Mouse (Mus musculus) common myeloid progenitor, adult 5-6 weeks (primary cell): ENCODE data around the gene Snx3. TPM values are rescaled to one million over a fixed set of nuclear protein-coding genes. Genes with fewer than 3 reads are reported as not detected.
A peak's percentile ranks its signal among the peaks of the same experiment; 100 is the strongest.

Experiments
- ATAC-seq: replicated peaks from 2 replicates; pipeline ENCODE4 v1.8.0; 2016; ENCODE audit warnings: low read depth, mild to moderate bottlenecking, moderate TSS enrichment, inconsistent platforms; ENCODE audit not compliant: poor library complexity, severe bottlenecking
- total RNA-seq: library from RNA; stranded (forward); fragments of 200-1000, 187-1606 nt; gene quantifications from 2 replicates; pipeline ENCODE4 v1.2.3, GENCODE M21; 2017

Gene Snx3
- total RNA-seq, 1 experiment from 2014 or later, result 119 TPM

DNA sequence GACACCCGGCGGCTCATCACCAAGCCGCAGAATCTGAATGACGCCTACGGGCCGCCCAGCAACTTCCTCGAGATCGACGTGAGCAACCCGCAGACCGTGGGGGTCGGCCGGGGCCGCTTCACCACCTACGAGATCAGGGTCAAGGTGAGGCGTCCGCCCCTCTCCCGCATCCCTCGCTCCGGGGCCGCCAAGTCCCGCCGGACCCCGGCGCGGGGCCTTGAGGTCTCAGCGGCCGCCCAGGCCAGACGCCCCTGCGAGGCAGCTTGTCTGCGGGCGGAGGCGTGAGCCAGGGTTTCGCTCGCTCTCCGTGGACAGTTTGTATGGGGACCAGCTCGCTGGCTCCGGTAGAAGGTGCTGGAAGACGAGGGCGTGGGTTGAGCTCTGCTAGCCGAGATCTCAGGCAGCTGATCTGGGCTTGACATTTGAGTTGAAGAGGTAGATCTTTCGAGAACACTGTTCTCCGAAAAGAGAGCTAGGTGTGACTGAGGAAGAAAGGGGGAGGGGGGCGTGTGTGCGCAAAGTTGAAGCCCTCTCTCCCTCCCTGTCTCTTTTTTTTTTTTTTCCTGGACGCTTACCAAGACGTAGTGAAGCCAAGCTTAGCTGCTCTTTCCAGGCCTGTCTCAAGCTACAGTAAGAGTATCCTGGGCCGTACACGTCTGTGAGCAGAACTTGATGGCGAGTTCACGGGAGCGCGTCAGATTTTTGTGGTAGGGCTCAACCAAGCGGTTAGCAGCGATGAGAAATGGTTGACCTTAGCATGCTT is 700 bp downstream of the Snx3 start:
- peak; percentile 28 for ATAC-seq

DNA sequence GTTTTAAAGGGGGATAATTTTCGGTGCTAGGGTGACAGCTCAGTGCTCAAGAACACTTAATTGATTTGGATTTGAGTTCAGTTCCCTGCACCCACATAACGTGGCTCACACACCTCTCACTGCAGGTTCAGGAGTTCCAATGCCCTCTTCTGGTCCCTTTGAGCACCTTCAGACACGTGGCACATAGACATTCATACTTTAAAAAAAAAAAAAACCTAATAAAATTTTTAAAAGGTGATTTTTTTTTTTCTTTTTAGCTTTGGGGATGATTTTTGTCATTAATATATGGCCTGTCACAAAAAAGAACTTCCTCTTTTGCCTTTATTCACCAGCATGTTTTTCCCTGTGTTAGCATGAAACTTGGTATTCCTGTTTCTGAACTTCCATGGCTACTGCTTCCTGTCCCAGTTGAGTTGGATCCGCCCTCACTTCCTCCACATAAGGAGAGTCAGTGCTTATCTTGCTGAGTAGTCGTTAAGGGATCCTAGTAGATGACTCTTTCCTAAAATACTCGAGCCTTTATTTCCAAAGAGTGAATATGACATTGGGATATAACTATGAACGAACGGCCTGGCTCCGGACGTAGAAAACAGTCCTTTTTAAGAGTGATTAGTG is 2.4 kb downstream of the Snx3 start:
- ATAC-seq, result no peak

DNA sequence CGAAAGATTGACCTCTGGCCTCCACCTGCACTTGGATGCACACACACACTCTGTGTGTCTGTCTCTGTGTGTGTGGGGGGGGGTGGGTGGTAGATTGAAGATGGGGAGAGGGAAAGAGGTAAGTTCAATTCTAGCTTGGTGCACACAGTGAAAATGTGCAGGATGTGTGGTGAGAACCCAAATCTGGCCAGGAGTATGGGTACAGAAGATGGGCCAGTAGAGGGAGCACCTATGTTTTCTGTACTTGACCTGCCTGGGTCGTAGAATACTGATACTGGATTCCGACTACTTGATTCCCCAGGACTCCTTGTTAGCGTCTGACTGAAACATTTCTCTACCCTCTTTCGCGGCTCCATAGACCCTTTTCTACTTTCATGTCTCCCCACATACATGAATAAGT is 8.3 kb downstream of the Snx3 start:
- ATAC-seq, result no peak

DNA sequence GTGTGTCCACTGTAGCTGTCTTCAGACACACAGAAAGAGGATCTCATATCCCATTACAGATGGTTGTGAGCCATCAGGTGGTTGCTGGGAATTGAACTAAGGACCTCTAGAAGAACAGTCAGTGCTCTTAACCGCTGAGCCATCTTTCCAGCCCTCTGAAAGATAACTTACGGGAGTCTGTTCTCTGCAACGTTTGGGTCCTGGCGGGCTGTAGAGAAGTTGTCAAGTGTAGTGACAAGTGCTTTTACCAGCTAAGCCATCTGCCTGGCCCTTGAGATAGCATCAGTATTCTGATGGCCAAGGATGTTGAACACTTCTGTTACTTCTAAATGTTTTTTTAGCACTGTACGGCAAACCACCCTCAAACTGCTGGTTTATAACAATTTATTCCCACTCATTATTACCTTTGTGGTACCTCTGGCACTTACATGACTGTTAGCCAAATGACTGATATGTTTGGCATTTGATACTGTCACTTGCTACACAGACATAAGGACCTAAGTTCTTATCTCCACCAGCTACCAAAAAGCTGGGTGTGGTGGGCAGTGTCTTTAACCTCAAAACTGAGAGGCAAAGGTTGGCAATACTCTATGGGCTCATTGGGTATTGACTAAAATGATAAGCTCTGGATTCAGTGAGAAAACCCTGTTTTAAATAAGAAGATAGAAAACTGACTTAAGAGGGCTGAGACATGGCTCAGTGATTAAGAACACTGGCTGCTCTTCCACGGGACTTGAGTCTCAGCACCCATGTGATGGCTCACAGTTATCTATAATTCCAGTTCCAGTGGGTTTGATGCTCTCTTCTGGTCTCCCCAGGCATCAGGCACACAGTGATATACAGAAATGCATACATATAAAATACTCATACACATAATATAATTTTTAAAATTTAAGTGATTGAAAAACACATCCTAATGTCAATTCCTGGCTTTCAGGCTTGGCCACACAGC is 9.6 kb downstream of the Snx3 start:
- ATAC-seq, result peak; percentile 65; the same call in 1 of the 2 replicates

DNA sequence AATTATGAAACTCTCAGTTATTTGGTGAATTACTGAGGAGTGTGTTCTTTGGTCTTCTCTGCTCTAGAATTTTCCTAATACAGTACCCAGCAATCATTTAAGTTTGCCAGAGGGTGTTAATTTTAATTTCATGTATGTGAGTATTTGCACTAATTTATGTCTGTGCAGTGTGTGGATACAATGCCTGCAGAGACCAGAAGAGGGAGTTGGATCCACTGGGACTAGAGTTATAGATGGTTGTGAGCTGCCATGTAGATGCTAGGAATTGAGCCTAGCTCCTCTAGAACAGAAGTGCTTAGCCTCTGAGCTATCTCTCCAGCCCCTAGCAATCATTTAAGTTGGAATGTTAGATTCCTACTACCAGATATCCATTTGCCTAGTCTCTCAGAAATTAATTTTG is 12.3 kb downstream of the Snx3 start:
- no peak for ATAC-seq

DNA sequence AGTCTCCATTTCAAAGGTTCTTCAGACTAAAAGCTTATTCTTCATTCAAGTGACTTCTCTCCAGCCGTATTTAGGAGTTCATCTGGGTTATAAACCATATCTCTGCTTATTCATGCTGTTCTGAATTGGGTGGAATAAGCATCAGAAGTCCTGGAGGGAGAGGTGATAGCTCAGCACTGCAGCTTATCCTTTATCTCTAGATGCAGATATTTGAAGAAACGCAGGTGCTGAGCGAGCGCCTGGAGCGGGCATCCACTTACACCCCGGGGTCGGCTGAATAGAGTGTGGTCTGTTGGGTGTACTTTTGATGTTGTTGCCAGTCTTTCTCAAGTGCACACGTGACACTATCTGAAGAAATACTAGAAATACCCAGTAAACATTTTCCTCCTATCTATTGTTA is 16.5 kb downstream of the Snx3 start:
- ATAC-seq, result no peak

DNA sequence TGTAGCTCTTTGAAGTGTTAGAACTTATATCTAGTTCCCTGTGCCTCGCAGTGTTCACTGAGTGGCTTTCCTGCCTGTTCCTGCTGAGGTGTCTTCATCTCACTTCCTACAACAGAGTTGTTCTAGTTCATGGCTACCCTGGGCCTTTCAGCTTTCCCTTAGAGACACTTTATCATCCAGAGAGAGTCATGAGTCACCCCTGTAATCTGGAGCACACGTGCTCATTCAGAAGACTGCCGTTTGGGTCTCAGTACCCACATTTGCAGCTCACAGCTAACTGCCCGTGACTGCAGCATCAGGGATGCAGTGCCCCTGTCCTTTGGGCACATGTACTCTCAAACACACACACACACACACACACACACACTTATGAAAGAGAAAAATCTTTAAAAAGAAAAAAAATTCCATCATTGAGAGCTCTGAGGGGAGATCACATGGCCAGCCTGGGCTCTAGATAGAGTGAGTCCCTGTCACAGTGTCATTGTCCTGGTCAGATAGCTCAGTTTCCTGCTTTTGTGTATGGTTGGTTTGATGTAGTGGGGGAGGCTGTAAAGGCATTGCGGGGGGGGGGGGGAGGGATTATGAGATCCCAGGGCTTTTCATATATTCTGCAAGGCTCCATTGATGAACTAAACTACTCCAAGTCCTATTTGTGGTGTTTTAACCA is 19.6 kb downstream of the Snx3 start:
- ATAC-seq, result no peak

DNA sequence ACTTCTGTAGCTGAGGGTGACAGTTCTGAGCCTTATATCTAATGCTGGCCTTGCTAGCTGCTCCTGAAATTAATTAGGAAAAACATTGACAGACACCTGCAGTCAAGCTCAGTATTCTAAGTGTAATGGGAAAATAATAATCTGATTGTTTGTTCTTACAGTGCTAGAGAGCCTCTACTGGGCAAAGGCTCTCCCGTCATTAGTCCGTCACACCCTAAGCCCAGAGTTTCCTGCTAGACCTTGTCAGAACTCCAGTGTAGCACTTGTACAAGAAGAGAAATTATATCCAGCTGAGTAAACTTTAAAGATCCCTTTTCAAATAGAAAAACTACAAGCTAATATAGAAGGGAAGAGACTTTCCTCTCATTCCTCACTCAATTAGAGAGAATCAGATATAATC is 21.1 kb downstream of the Snx3 start:
- ATAC-seq, result no peak

DNA sequence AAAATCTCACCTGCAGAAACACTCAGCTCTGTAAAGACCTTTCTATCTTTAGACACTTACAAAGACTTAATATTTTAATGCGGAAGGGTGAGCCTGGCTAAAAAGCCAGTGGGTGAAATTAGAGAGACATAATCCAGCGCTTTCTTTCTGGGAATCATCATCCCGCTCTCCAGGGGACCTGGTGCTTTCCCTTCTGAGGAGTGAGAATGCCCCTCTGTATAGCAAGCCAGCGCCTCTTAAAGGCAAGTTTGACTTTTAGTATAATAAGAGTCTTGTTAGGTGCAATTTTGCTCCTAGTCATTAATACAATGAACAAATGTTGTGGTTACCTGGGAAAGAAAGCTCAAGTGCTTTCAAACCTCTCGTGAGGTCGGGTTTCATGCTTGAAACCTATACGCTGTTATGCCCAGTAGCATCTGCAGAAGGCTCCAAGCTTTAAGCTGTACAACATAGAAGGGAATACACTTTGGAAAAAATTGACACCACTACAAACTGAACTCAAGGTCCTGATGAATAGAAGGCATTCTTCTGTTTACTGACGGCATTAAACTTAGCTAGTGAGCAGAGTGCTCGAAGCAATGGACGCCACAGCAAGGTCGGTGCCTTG is 21.8 kb downstream of the Snx3 start:
- ATAC-seq, result no peak

DNA sequence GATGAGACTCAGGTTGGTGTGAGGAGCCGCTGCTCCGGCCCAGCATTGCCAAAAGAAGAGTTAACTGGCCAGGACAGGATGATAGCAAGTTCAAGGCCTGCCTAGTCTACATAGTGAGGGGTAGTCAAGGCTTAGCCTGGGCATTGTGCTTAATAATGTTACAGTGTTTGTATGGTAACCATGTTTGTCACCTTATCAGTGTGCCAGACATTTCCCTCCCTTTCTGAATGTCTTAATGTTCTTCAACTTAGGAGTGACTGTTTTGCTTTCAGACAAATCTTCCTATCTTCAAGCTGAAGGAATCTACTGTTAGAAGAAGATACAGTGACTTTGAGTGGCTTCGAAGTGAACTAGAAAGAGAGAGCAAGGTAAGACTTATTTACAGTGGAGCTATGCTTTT is 23.9 kb downstream of the Snx3 start:
- ATAC-seq, result peak; percentile 47; the same call in 1 of the 2 replicates

DNA sequence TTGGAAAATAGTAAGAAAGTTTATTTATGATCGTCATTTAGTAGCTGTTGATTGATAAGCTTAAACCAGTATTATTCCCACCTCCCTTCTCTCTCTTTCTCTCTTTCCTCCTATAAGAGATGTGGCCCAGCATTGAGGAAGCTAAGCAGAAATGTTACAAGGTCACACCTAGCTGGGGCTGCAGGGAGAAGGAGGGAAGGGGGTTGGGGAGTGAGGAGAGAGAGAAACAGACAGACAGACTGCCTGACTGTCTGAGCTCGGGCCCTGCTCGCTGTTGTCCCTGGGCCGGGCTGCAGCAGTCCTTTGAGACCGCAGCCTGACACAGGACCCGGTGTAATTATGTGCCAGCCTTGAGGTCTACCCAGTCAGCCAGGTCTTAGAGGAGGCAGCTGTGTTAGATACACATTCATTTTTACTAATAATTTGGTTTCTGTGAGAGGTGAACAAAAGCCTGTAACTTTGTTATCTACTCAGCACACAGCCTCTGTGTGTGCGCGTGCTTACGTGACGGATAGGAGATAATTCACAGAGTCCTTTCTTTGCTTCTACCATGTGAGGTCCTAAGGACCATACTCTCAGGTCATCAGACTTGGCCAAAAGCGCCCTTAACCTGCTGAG is 32.1 kb downstream of the Snx3 start:
- peak; percentile 64; the same call in 1 of the 2 replicates for ATAC-seq

DNA sequence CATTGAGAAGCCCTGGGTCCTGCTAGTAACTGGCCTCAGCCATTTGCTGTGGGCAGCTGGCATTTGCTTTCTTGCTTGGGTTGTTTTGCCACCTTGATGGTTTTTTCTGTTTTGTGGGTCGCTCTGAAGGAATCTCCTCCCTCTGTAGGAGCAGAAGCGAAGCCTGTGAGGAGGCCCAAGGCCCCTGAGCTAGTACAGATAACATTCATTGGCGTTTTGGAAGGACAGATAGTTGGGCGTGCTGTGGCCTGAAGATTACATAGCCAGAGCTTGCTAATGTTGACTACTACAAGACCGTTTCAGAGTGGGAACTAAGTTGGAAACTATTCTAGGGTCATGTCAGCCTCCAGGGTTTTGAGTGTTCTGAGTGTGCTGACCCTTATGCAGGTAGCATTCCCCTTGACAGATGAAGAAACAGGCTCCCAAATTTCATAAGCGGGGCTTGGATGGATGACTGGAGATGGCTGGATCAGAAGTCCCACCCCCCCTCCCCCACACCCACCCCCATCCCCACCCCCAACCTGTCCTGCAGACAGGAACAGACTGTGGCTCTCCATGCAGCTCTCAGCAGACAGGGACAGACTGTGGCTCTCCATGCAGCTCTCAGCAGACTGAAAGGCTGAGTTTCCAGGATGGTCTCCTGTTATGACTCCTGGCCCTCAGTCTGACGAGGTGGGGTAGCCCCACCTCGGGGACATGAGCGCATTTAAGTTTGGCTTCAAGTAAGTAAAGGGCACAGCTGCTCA is 35.9 kb downstream of the Snx3 start:
- ATAC-seq, result peak; percentile 62

DNA sequence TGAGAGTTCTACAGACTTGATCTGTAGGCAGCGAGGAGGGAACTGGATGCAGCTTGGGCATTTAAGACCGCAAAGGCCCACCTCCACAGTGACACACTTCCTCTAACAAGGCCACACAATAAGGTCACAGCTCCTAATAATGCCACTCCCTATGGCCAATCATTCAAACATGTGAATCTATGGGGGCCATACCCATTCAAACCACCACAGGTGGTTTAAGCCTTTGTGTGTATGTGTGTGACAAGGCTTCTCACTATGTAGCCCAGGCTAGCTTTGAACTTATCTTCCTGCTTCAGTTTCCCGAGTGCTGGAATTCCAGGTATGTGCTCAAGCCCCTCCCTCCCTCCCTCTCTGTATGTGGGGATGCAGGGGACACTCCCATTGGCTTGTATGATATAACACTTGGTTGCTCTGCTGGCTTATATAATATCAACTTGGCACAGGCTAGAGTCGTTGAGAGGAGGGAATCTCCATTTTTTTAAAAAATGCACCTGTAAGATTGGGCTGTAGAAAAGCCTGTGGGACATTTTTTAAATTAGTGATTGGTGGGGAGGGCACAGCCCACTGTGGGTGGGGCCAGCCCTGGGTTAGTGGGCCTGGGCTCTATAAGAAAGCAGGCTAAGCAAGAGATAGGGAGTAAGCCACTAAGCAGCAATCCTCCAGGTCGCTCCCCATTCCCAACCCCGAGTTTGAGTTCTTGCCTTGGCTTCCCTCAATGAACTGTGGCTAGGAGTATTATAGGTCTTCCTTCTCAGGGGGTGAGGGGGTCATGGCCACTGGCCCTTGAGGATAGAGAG is 44.1 kb downstream of the Snx3 start:
- no peak for ATAC-seq

DNA sequence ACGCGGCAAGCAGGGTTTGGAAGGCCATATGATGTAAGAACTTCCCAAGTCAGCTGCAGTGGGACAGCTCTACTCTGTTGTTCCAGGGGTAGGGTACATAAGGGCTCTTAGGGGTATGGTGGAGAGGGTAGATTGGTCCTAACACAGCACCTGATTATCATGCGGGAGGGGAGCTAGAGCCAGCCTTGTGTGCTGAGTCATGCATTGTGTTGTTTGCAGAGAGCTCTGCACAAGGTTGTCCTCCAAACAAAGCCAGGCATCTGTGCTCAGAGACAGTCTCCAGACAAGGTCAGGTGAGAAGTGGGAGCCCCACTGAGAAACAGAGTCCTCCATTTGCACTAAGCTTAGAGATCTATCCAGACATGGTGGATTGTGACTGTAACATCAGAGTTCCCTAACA is 44.7 kb downstream of the Snx3 start:
- ATAC-seq, result no peak

DNA sequence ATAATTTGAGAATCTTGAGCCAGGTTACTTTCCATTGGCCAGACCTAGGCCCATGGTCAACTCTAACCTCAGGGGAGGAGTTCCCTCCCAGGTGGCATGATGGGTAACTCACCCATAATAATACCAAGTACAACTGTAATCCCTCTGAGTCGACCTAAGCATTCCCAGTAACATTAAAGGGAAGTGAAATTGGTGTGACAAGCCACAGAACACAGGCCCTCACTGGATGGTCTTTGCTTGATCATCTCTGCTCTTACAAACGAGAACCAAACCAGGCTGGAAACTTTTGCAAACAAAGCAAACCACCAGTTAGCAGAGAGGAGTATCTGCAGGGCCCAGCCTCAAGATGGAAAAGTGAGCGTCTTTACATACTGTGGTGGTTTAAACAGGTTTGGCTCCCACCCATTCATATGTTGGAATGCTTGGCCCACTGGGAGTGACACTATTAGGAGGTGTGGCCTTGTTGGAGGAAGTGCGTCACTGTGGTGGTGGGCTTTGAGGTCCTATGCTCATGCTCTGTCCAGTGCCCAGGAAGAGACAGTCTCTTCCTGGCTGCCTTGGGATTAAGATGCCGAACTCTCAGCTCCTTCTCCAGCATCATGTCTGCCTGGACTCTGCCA is 57.9 kb downstream of the Snx3 start:
- ATAC-seq, result no peak

DNA sequence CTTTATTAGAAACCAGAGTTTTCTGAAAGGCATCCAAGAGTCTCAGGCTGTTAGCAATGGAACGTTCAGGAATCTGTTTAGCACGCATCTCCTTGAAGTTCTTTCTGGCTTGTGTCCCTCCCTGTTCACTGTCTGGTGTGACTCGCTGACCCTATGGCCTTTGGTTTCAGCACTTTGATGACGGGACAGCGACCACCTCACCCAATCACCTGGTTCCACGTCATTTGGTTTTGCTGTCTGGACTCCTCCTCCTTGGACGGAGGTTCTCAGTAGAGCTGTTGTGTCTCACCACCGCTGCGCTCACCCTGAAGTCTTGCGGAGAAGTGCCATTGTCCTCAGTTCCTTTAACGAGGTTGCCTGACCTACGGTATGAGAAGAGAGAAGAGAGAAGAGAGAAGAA is 60.4 kb downstream of the Snx3 start:
- ATAC-seq, result peak; percentile 71

DNA sequence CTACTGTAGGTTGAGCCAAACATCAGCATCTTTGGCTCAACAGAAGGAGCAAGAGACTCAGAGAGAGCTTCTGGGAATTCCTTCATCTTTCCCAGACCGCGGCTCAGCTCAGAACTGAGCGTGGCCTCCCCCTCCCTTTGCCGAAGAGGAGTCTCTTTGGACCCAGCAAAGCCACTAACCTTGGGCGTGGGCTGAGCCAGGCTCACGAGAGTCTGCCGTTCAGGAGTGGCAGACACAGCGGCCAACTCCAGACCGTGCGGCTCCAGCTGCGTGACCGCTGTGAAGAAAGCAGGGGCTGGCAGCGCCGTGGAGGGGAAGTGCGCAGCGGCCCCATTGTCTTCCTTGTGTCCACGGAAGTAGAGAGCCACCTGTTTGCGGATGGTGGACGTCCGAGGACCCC is 70.7 kb downstream of the Snx3 start:
- 0 out of 2 replicates have a peak, but pooled peaks have one; percentile 18 for ATAC-seq
